Mouse (Mus musculus): ENCODE data around the gene Gast. TPM values are rescaled to one million over a fixed set of nuclear protein-coding genes. Genes with fewer than 3 reads are reported as not detected.

Gast gene
- polyA plus RNA-seq, 2 experiments, result not detected

DNA sequence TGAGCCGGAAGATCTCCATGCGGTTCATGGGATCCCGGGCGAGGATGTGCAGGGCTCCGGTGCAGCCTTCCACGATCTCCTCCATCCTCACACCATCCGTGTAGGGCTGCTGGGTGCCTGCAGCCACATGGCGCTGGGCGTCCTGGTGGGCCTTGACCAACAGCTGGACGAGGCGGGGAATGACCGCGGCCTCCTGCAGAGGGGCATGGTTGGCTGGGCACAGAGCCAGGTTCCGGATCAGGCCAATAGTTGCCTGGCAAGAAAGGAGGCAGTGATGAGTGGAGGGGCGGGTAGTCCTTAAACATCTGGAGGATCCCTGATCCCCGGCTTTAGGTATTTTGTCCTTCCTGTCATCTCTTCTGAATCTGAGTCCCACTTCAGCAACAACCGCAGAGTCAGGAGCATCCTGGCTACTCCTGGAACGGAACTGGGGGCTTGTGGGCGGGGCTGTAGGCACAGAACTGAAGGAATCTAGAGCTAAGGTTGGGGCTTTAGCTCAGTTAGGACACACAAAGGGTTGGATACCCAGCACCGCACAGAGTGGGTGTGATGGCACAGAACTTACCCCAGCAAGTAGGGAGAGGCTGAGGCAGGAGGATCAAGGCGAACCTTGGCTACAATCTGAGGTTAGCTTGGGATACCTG lies 42.7 kb downstream of the Gast start:
- no peak overlapping the region for H3K27ac ChIP-seq
- no peak for DNase-seq (ENCODE audit: low read depth in 3 of 3, low spot score in 3 of 3)
- H3K4me1 ChIP-seq (replicated peaks; ENCODE audit: control insufficient read depth in 2 of 2, insufficient read depth in 2 of 2, low read length in 1 of 2), result no peaks in the 10 kb centered on the region
- no peak overlapping the region for H3K9ac ChIP-seq (replicated peaks)
- H3K36me3 ChIP-seq (replicated peaks; ENCODE audit: control insufficient read depth, insufficient read depth, low read depth), result no peaks in the 10 kb centered on the region
- WGBS (ENCODE audit: insufficient replicate concordance), result 80% methylated on average over 21 of the region's 21 CpGs
- no peaks in the 10 kb centered on the region for H3K27me3 ChIP-seq (ENCODE audit: control insufficient read depth, insufficient read depth, low read length)
- no peaks in the 10 kb centered on the region for H3K9me3 ChIP-seq (ENCODE audit: control insufficient read depth, low read length)
- no peak for TF ChIP-seq CTCF (IDR thresholded peaks at IDR 0.05; ENCODE audit: low read depth)
- no peak for TF ChIP-seq EP300 (IDR thresholded peaks at IDR 0.05; ENCODE audit: low read depth)
- no peak for ATAC-seq (ENCODE audit: insufficient read depth)
- H3K4me2 ChIP-seq (ENCODE audit: low read depth), result no peak overlapping the region
- no peak overlapping the region for H3K4me3 ChIP-seq (ENCODE audit: insufficient read depth in 1 of 2, low read depth in 2 of 2, low read length in 2 of 2)

DNA sequence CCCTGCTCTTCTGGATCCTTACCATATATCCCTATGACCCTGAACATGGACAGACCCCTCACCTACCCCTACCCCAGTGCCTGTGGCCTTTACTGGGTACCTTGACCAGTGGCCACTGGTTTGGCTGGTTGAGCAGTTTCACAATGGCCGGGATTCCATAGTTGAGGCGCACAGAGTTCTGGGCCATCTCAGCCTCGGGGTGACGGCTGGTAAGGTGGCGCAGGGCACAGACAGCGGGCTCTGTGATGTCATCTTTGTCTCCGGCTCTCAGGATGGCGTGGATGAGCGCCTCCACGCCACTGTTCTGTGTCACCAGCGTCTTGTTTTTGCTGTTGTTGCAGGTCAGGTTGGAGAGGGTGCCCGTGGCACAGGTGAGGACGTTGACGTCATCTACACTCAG lies 43.8 kb downstream of the Gast start:
- ATAC-seq (ENCODE audit: insufficient read depth) (no peak), DNase-seq (ENCODE audit: low read depth in 3 of 3, low spot score in 3 of 3) (no peak)
- Histone ChIP-seq H3K4me1 (replicated peaks; ENCODE audit: control insufficient read depth in 2 of 2, insufficient read depth in 2 of 2, low read length in 1 of 2) (no peaks in the 10 kb centered on the region), H3K9me3 (ENCODE audit: control insufficient read depth, low read length) (no peaks in the 10 kb centered on the region), H3K36me3 (replicated peaks; ENCODE audit: control insufficient read depth, insufficient read depth, low read depth) (no peaks in the 10 kb centered on the region; the same call in 1 of the 2 replicates), H3K9ac (replicated peaks) (no peak overlapping the region), H3K27ac (no peak overlapping the region), H3K4me3 (ENCODE audit: insufficient read depth in 1 of 2, low read depth in 2 of 2, low read length in 2 of 2) (no peak overlapping the region), H3K4me2 (ENCODE audit: low read depth) (no peak overlapping the region), H3K27me3 (ENCODE audit: control insufficient read depth, insufficient read depth, low read length) (no peaks in the 10 kb centered on the region)
- 76% methylated on average over 14 of the region's 14 CpGs for WGBS (ENCODE audit: insufficient replicate concordance)
- TF ChIP-seq CTCF (IDR thresholded peaks at IDR 0.05; ENCODE audit: low read depth), result no peak
- TF ChIP-seq EP300 (IDR thresholded peaks at IDR 0.05; ENCODE audit: low read depth), result no peak

DNA sequence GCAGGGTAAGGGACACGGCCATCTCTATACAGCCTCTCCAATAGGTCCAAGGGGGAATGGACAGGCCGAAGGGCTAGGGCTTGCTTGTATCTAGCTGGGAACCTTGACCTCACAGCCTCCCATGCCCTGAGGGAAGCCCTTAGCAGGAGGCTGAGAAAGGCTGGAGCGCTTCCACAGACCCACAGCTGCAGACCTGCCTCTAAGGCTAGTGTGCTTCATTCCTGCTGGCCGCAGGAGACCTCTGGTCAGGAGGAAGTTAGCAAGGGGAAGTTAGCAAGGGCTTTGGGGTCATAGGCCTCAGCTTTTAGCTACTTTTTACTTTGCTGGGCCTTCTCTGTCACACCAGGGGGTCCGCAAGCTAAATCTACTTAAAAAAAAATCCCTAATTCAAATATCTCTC lies 44.2 kb downstream of the Gast start:
- no peak overlapping the region for H3K27ac ChIP-seq
- no peaks in the 10 kb centered on the region for H3K4me1 ChIP-seq (replicated peaks; ENCODE audit: control insufficient read depth in 2 of 2, insufficient read depth in 2 of 2, low read length in 1 of 2)
- ATAC-seq (ENCODE audit: insufficient read depth), result no peak
- no peak overlapping the region for H3K9ac ChIP-seq (replicated peaks)
- no peaks in the 10 kb centered on the region for H3K9me3 ChIP-seq (ENCODE audit: control insufficient read depth, low read length)
- no peak overlapping the region for H3K4me3 ChIP-seq (ENCODE audit: insufficient read depth in 1 of 2, low read depth in 2 of 2, low read length in 2 of 2)
- H3K27me3 ChIP-seq (ENCODE audit: control insufficient read depth, insufficient read depth, low read length), result no peaks in the 10 kb centered on the region
- H3K36me3 ChIP-seq (replicated peaks; ENCODE audit: control insufficient read depth, insufficient read depth, low read depth), result no peaks in the 10 kb centered on the region; the same call in 1 of the 2 replicates
- DNase-seq (ENCODE audit: low read depth in 3 of 3, low spot score in 3 of 3), result no peak
- 68% methylated on average over 5 of the region's 5 CpGs for WGBS (ENCODE audit: insufficient replicate concordance)
- TF ChIP-seq EP300 (IDR thresholded peaks at IDR 0.05; ENCODE audit: low read depth), result no peak
- no peak overlapping the region for H3K4me2 ChIP-seq (ENCODE audit: low read depth)

DNA sequence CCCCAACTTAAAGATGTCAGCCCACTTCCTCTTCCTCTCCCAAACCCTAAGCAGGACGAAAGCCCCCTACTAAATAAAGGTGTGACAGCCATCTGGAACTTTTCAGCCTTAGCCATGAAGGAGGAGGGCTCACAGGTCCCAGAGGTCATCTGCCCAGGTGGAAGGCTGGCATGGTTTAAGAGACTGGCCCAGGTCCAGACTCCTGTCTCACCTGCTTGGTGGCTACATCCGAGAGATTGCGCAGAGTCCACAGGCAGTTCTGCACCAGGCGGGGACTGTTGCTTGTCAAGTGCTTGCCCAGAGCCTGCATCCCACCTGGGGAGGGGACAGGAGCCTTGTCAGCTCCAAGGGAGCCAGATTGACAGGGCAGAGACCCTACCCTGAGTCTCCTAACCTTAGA lies 45.1 kb downstream of the Gast start:
- H3K36me3 ChIP-seq (replicated peaks; ENCODE audit: control insufficient read depth, insufficient read depth, low read depth), result no peaks in the 10 kb centered on the region; the same call in 1 of the 2 replicates
- no peak for ATAC-seq (ENCODE audit: insufficient read depth)
- 70% methylated on average over 4 of the region's 4 CpGs for WGBS (ENCODE audit: insufficient replicate concordance)
- H3K4me3 ChIP-seq (ENCODE audit: insufficient read depth in 1 of 2, low read depth in 2 of 2, low read length in 2 of 2), result no peak overlapping the region
- H3K4me1 ChIP-seq (replicated peaks; ENCODE audit: control insufficient read depth in 2 of 2, insufficient read depth in 2 of 2, low read length in 1 of 2), result no peaks in the 10 kb centered on the region
- no peaks in the 10 kb centered on the region for H3K27me3 ChIP-seq (ENCODE audit: control insufficient read depth, insufficient read depth, low read length)
- no peak overlapping the region for H3K9ac ChIP-seq (replicated peaks)
- TF ChIP-seq CTCF (IDR thresholded peaks at IDR 0.05; ENCODE audit: low read depth) (no peak), EP300 (IDR thresholded peaks at IDR 0.05; ENCODE audit: low read depth) (no peak)
- no peak overlapping the region for H3K27ac ChIP-seq
- H3K4me2 ChIP-seq (ENCODE audit: low read depth), result no peak overlapping the region
- DNase-seq (ENCODE audit: low read depth in 3 of 3, low spot score in 3 of 3), result no peak
- H3K9me3 ChIP-seq (ENCODE audit: control insufficient read depth, low read length), result no peaks in the 10 kb centered on the region

DNA sequence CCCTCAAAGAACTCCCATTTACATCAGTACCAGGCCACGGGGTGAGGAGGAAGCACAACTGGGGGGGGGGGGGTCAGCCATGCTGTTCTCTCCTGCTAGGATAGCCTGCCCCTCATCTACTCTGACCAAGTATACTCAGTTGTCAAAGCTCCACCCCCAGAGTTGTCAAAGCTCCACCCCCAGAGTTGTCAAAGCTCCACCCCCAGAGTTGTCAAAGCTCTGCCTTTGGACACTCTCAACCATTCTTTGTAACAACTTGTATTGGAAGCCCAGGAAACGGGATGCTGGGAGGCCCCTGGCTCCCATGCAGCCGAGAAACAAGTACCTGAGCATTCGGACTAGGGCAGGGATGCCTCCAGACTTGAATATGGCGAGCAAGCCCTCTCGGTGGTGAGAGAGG lies 48.5 kb downstream of the Gast start:
- no peak for ATAC-seq (ENCODE audit: insufficient read depth)
- no peak overlapping the region for H3K4me2 ChIP-seq (ENCODE audit: low read depth)
- DNase-seq (ENCODE audit: low read depth in 3 of 3, low spot score in 3 of 3), result no peak
- H3K4me3 ChIP-seq (ENCODE audit: insufficient read depth in 1 of 2, low read depth in 2 of 2, low read length in 2 of 2), result no peak overlapping the region
- H3K36me3 ChIP-seq (replicated peaks; ENCODE audit: control insufficient read depth, insufficient read depth, low read depth), result no peaks in the 10 kb centered on the region; the same call in 1 of the 2 replicates
- TF ChIP-seq EP300 (IDR thresholded peaks at IDR 0.05; ENCODE audit: low read depth) (no peak), CTCF (IDR thresholded peaks at IDR 0.05; ENCODE audit: low read depth) (no peak)
- no peak overlapping the region for H3K27ac ChIP-seq
- no peak overlapping the region for H3K9ac ChIP-seq (replicated peaks)
- 0 out of 4 replicates have a peak, but pooled peaks cover 0 to 4% of the 10 kb centered on the region in 2 experiments for H3K4me1 ChIP-seq (replicated peaks; ENCODE audit: control insufficient read depth in 2 of 2, insufficient read depth in 2 of 2, low read length in 1 of 2)
- no peaks in the 10 kb centered on the region for H3K27me3 ChIP-seq (ENCODE audit: control insufficient read depth, insufficient read depth, low read length)
- 60% methylated on average over 6 of the region's 6 CpGs for WGBS (ENCODE audit: insufficient replicate concordance)
- no peaks in the 10 kb centered on the region for H3K9me3 ChIP-seq (ENCODE audit: control insufficient read depth, low read length)
